13 mouse cellular contexts compared by ENCODE assay signal in the genomic region with DNA sequence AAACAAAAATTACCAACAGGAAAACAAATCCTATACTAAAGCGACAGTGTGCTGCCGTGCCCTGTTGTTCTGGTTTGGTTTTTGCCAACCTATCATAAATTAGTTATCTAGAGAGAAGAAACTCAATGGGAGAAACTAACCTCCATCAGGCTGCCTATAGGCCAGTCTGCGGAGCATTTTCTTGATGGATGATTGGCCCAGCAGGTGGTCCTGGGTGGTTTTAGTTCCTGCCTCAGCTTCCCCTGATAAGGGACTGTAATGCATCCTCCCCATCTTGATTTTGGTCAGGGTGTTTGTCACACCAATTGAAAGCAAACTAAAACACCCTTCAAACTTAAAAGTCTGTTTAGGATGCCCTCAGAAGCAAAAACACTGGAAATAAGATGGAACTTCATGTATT.
"Had no signal": no experiment of that assay in that cellular context is flagged by ENCODE, and none has a peak within 500 bp of the region (broad histone marks: within the 10 kb centered on the region; RNA-seq: fewer than 3 reads in every experiment).

No protein-coding gene starts in this region.

- H3K4me3 ChIP-seq: midbrain, embryonic 13.5 days; midbrain, embryonic 15.5 days; neural tube, embryonic 12.5 days; stomach, embryonic 15.5 days had no signal

- H3K27me3 ChIP-seq: midbrain, embryonic 13.5 days; midbrain, embryonic 15.5 days; neural tube, embryonic 12.5 days; stomach, embryonic 15.5 days had no signal

- H3K27ac ChIP-seq: midbrain, embryonic 13.5 days; midbrain, embryonic 15.5 days; neural tube, embryonic 12.5 days; stomach, embryonic 15.5 days; stomach, postnatal 0 days had no signal

- ATAC-seq: midbrain, embryonic 13.5 days; midbrain, embryonic 15.5 days had no signal

- H3K36me3 ChIP-seq: midbrain, embryonic 13.5 days; midbrain, embryonic 15.5 days; neural tube, embryonic 12.5 days; stomach, embryonic 15.5 days had no signal

- H3K4me1 ChIP-seq: midbrain, embryonic 13.5 days; midbrain, embryonic 15.5 days; neural tube, embryonic 12.5 days; stomach, embryonic 15.5 days had no signal

- H3K9me3 ChIP-seq: midbrain, embryonic 13.5 days; midbrain, embryonic 15.5 days; neural tube, embryonic 12.5 days; stomach, embryonic 15.5 days had no signal

- DNase-seq: lung, adult 18-20 months; lung, embryonic 14.5 days; lung, postnatal 10 days; lung, postnatal 4 days; right cerebral cortex, postnatal 14 days; thymus, adult 2 months; thymus, postnatal 25 days; thymus, postnatal 4 days had no signal

- H3K9ac ChIP-seq: lung, embryonic 14.5 days; midbrain, embryonic 13.5 days; midbrain, embryonic 15.5 days; neural tube, embryonic 12.5 days; stomach, embryonic 15.5 days had no signal
